Mouse (Mus musculus) heart, embryonic 16.5 days (tissue): ENCODE results near the gene Tead3. TPM values are rescaled to one million over a fixed set of nuclear protein-coding genes. Genes with fewer than 3 reads are reported as not detected.

Experiments used
- ATAC-seq: fragments of 200-750 bp; cut with Nextera tagmentation; replicated peaks from 2 replicates; pipeline ENCODE4 v1.8.0; 2017; ENCODE audit warnings: moderate number of reproducible peaks; ENCODE audit not compliant: insufficient read depth, low FRiP score; ENCODE audit errors: extremely low read depth
- H3K27ac ChIP-seq: fragments of 300-500 bp; sonication (generic); 2 replicates; pipeline ENCODE4 v1.5.1; 2014; ENCODE audit warnings: mild to moderate bottlenecking, low read length, control low read depth, moderate library complexity
- H3K27me3 ChIP-seq: fragments of 300-500 bp; sonication (generic); 2 replicates; pipeline ENCODE4 v1.6.1; 2014; ENCODE audit warnings: low read length, mixed read lengths; ENCODE audit not compliant: control insufficient read depth, insufficient read depth
- H3K36me3 ChIP-seq: fragments of 300-500 bp; sonication (generic); 2 replicates; pipeline ENCODE4 v1.6.1; 2014; ENCODE audit not compliant: control insufficient read depth, insufficient read depth
- H3K4me1 ChIP-seq: fragments of 300-500 bp; sonication (generic); 2 replicates; pipeline ENCODE4 v1.6.1; 2014; ENCODE audit warnings: low read length, mixed read lengths; ENCODE audit not compliant: control insufficient read depth, insufficient read depth
- H3K4me2 ChIP-seq: fragments of 300-500 bp; sonication (generic); 2 replicates; pipeline ENCODE4 v1.6.1; 2014; ENCODE audit warnings: low read depth, mild to moderate bottlenecking, control low read depth, low read length
- H3K4me3 ChIP-seq: fragments of 300-500 bp; sonication (generic); 2 replicates; pipeline ENCODE4 v1.5.1; 2014; ENCODE audit warnings: mild to moderate bottlenecking, control low read depth, low read length
- H3K9ac ChIP-seq: fragments of 300-500 bp; sonication (generic); 2 replicates; pipeline ENCODE4 v1.6.1; 2014; ENCODE audit warnings: low read length, control low read depth
- H3K9me3 ChIP-seq: fragments of 300-500 bp; sonication (generic); replicated peaks from 2 replicates; pipeline ENCODE4 v1.6.1; 2016; ENCODE audit warnings: low read length; ENCODE audit not compliant: control insufficient read depth
- WGBS: fragments of 180-500 bp; shearing (Covaris S2); extraction: QIAGEN DNeasy Blood & Tissue Kit; methylation state at CpG from one replicate; pipeline ENCODE4 v1.1.7; 2014; 5-methylcytosine and 5-hydroxymethylcytosine counted together
- polyA plus RNA-seq: library from polyadenylated mRNA; unstranded; fragments of >200 nt; fragmentation: Nextera tagmentation; extraction: Ambion mirVana; gene quantifications from 2 replicates; pipeline ENCODE4 v1.2.1, GENCODE M21; 2015

The Tead3 gene
- 6.2 and 6.4 TPM in 2 replicates for polyA plus RNA-seq

DNA sequence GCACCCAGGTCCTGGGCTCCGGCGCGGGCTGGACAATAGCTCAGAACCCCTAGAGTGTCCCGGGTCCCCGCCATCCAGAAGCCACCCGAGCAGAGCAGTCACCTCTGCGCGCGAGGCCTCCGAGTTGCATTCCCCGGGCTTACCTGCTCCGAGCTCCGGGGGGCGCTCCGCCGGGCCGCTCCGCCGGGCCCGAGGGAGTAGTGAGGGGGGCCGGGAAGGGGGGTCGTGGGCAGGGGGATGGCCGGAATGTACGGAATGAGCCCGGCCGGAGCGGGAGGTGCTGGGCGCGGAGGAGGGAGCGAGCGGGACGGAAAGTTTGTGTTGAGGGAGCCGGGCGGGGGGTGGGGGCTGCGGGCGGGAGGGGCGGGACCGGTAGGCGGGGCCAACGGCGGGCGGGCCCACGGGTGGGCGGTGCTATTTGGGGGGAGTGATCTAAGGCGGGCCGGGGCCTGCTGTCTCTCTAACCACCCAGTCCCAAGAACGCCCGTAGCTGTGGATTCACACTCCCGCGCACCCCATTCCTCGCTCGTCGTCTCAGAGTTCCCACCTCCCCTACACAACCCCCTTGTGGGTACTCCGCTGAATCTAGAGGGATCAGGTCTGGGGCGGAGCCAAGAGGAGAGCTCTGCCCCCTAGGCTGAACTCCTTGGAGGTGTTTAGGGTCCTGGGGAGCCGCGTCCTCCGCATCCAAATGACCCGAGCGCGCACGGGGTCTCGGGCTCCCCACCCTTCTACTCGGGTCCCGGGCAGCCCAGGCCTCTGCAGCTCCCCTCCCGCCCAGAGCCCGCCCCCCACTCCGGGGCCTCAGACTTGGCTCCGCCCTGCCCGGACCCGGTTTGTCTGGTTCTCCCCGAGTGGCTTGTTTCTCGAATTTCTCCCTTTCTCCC is at the start of gene Tead3:
Gene Tead3 (minus strand): TSS at position 352 of the 887 bp plus-strand sequence.
- Histone ChIP-seq H3K9ac (peak within 1 kb of the TSS; percentile 94), H3K27ac (peak within 1 kb of the TSS; percentile 91), H3K27me3 (peaks cover 10% of the 10 kb centered on the region; the same call in 1 of the 2 replicates), H3K36me3 (no peaks in the 10 kb centered on the region), H3K4me3 (peak within 1 kb of the TSS; percentile 73), H3K4me2 (peak within 1 kb of the TSS; percentile 98), H3K9me3 (no peaks in the 10 kb centered on the region), H3K4me1 (peaks cover 30% of the 10 kb centered on the region)
- WGBS, result under 1% methylated on average over 61 of the region's 73 CpGs
- peak; percentile 81 for ATAC-seq

DNA sequence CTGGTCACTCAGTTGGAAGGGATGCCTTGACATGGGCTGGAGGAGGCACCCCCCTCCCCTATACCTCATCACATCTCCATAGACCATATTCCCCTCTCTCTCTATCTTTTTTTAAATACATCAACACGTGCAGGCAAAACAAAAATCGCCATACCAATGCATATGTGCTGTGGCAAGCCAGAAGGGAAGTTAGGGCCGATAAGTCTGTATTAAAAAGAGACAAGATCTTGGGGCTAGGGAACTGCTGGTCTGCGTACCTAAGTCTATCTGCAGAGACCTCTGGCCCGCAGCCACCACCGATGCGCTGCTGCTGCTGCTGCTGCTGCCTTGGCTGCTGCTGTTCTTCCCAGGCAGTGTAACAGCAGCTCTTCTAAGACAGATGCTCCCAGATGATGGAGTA is 44.4 kb upstream of the Tead3 start:
- H3K36me3 ChIP-seq, result peaks cover 12% of the 10 kb centered on the region
- no peaks in the 10 kb centered on the region for H3K27me3 ChIP-seq
- no peaks in the 10 kb centered on the region for H3K4me1 ChIP-seq
- H3K27ac ChIP-seq, result no peak overlapping the region
- WGBS, result 61% methylated on average over 7 of the region's 7 CpGs
- ATAC-seq, result no peak
- H3K4me3 ChIP-seq, result no peak overlapping the region
- no peaks in the 10 kb centered on the region for H3K9me3 ChIP-seq
- no peak overlapping the region for H3K9ac ChIP-seq
- no peak overlapping the region for H3K4me2 ChIP-seq

DNA sequence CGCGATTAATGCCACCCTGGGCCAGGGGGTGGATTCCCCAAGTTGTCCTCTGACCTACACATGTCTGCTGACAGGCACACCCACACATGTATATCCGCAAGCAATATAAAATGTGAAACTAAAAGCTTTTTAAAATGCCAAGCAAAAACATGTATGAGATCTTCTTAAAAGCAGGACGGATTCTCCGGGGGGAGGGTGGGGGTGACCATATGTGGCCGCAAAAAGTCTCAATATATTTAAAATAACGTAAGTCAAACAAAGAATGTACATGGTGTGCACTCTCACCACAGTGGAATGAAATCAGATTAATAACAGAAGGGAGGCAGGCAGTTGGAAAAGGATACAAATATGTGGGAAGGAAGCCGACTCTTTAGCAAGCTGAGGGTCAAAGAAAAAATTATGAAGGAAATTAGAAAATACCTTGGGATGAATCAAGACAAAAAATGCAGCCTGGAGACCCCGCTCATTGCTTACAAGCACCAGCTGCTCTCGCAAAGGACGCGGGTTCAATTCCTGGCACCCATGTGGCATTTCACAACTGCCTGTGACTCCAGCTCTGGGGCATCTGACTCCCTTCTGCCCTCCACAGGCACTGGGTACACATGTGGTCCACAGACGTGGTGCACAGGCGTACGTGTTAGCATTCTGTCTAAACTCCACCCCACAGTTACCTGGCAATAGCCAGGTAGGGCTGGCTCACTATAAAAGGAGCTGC is 43.6 kb upstream of the Tead3 start:
- Histone ChIP-seq H3K4me1 (no peaks in the 10 kb centered on the region), H3K36me3 (peaks cover 6% of the 10 kb centered on the region; the same call in 1 of the 2 replicates), H3K27ac (no peak overlapping the region), H3K9ac (no peak overlapping the region), H3K4me3 (no peak overlapping the region), H3K4me2 (no peak overlapping the region), H3K9me3 (no peaks in the 10 kb centered on the region), H3K27me3 (0 out of 2 replicates have a peak, but pooled peaks cover 4% of the 10 kb centered on the region)
- no peak for ATAC-seq
- WGBS, result 78% methylated on average over 15 of the region's 15 CpGs

DNA sequence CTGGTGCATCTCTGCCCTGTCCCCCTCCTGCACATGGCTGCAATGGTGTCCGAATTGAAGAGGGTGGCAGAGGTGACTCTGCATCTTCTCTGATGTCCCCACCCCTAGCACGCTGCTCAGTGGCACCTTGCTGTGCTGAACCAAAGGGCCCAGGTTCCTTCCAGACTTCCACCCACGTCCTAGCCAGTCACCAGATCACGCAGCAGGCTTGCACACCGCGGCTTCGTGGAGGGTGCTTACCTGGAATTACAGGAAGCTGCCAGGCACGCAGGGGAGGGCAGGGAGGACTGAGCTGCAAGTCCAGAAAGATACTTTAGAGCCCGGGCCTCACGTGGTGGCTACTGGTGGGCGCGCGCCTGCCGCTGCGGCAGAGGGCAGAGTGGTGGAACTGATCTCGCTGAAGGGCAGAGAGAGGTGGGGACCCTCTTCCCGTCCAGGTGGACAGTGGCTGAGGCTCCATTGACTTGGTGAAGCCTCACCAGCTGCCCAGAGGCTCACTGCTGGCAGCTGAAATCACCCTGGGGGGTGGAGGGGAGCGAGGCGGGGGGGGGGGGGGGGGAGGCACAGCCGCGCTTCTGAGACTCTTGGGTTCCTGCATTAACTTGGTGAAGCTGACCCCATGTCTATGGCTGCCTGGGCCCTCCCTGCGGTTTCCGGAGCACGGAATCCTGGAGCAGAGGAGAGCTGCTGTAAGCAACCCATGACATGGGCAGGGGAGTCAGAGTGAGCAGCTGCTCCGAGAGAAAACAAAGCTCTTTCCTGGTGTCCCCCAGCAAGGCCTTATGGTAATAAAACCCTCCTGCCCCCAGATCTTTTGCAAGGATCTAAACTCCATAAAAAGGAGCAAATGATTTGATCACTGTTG is 41.2 kb upstream of the Tead3 start:
- no peak for ATAC-seq
- no peaks in the 10 kb centered on the region for H3K36me3 ChIP-seq
- H3K4me2 ChIP-seq, result peak overlapping the region; percentile 46
- no peak overlapping the region for H3K27ac ChIP-seq
- no peaks in the 10 kb centered on the region for H3K4me1 ChIP-seq
- no peak overlapping the region for H3K4me3 ChIP-seq
- peaks cover 16% of the 10 kb centered on the region for H3K27me3 ChIP-seq
- no peak overlapping the region for H3K9ac ChIP-seq
- WGBS, result 8% methylated on average over 22 of the region's 25 CpGs
- no peaks in the 10 kb centered on the region for H3K9me3 ChIP-seq

DNA sequence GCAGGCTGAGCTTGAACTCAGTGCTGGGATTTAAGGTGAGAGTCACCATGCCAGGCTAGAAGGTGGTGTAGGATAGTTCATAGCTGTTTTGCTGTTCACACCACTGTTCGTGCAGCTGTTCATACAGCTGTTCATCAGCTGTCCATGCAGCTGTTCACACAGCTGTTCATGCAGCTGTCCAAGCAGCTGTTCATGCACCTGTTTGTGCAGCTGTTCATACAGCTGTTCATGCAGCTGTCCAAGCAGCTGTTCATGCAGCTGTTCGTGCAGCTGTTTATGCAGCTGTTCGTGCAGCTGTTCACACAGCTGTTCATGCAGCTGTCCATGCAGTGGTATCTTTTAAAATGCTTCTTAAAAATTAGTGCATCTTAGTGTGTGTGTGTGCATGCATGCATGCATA is 37.9 kb upstream of the Tead3 start:
- Histone ChIP-seq H3K36me3 (no peaks in the 10 kb centered on the region), H3K4me2 (no peak overlapping the region), H3K27ac (no peak overlapping the region), H3K9ac (no peak overlapping the region), H3K4me1 (no peaks in the 10 kb centered on the region; the same call in 1 of the 2 replicates), H3K4me3 (no peak overlapping the region), H3K9me3 (no peaks in the 10 kb centered on the region), H3K27me3 (peaks cover 22% of the 10 kb centered on the region)
- WGBS, result 73% methylated on average over 3 of the region's 3 CpGs
- ATAC-seq, result no peak

DNA sequence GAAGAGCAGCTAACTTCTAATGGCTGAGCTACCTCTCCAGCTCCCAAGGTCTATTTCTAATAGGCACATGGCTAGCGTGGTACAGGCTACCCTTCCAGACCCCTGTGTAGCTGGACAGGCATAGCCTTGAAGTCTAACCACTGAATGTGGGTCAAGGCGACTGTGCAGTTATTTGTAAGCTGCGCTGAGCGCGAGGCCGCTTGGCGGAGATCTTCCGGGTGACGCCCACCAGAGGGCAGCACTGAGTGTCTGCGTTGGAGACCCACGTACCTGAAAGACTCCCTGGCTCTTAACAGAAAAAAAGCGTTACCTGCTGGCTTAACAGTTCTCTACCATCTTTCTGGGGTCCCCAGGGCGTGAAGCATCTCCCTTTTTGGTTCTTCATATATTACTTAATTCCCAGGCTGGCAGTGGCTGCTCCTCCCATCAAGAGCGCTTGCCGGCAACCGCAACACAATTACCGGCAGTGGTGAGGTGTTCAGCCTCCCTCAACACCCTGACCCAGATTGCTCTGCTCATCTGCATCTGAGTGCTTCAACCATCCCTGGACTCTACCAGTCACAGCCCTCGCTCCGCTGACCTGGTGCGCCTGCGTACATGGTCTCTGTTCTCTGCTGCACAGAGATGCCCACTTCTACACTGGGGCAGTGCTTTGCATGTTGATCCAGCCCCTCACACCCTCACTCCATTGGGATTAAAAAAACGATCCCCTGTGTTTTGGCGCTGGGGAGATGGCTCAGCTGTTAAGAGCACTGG is 35.7 kb upstream of the Tead3 start:
- peak; percentile 18; the same call in 1 of the 2 replicates for ATAC-seq
- no peak overlapping the region for H3K9ac ChIP-seq

DNA sequence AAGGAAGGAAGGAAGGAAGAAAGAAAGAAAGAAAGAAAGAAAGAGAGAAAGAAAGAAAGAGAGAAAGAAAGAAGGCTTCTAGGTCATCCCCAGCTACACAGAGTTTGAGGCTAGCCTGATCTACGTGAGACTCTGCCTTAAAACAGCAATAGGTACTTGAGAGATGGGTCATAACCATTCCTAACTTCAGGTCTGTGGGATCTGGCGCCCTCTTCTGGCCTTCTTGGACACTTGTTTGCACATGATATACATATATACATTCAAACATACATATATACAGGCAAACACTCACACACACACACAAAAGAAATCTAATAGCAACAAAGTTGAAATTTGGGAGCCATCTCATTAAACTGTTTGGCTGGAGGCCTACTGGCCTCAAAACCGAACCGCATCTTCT is 33.7 kb upstream of the Tead3 start:
- no peaks in the 10 kb centered on the region; the same call in 1 of the 2 replicates for H3K4me1 ChIP-seq
- H3K4me3 ChIP-seq, result no peak overlapping the region
- H3K27ac ChIP-seq, result no peak overlapping the region
- 68% methylated on average over 4 of the region's 4 CpGs for WGBS
- no peaks in the 10 kb centered on the region for H3K36me3 ChIP-seq
- peaks cover 22% of the 10 kb centered on the region for H3K27me3 ChIP-seq
- ATAC-seq, result no peak
- H3K4me2 ChIP-seq, result no peak overlapping the region
- H3K9me3 ChIP-seq, result no peaks in the 10 kb centered on the region
- no peak overlapping the region for H3K9ac ChIP-seq

More for the DNA sequence above, 35.7 kb upstream of the Tead3 start:
- Histone ChIP-seq H3K36me3 (no peaks in the 10 kb centered on the region), H3K9me3 (no peaks in the 10 kb centered on the region), H3K27me3 (peaks cover 22% of the 10 kb centered on the region), H3K4me1 (no peaks in the 10 kb centered on the region; the same call in 1 of the 2 replicates), H3K27ac (no peak overlapping the region), H3K4me2 (peak overlapping the region; percentile 51; the same call in 1 of the 2 replicates), H3K4me3 (0 out of 2 replicates have a peak overlapping the region, but pooled peaks have one; percentile 19)
- 5% methylated on average over 23 of the region's 23 CpGs for WGBS

DNA sequence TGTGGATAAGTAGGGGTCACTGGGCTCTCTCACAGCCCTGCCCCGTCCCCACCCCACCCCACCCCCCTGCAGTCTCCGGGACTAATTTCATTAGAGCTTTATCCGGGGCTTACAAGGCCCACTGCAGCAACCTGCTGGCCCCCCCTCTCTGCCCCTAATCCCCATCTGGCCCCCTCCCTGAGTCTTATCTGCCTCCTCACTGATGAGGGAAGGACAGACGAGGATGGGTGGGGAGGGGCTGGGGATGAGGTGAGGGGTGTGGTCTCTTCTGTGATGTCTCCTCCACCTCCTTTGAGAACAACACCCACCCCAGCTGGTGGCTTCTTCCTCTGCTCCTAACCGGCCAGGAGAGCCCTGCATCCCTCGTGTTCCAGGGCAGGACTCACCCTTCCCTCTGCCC is 29.6 kb upstream of the Tead3 start:
- Histone ChIP-seq H3K9me3 (no peaks in the 10 kb centered on the region), H3K4me2 (no peak overlapping the region), H3K27ac (no peak overlapping the region), H3K9ac (no peak overlapping the region), H3K4me3 (no peak overlapping the region), H3K27me3 (peaks cover 15% of the 10 kb centered on the region), H3K4me1 (no peaks in the 10 kb centered on the region), H3K36me3 (no peaks in the 10 kb centered on the region)
- no peak for ATAC-seq
- 8% methylated on average over 6 of the region's 6 CpGs for WGBS
